Mouse (Mus musculus) cerebellum, adult 2 months (tissue): ENCODE data around the gene Ube2f.

ENCODE experiments used
- CTCF ChIP-seq: fragments of 200-500 bp; IDR thresholded peaks from 2 replicates; pipeline ENCODE4 v1.5.1; 2011; ENCODE audit warnings: low read depth, mild to moderate bottlenecking, control low read depth, low read length, moderate library complexity, borderline replicate concordance; ENCODE audit not compliant: insufficient read depth
- POLR2A ChIP-seq: fragments of 200-500 bp; IDR thresholded peaks from 2 replicates; pipeline ENCODE4 v1.6.1; 2011; ENCODE audit warnings: low read length, control low read depth, borderline replicate concordance; ENCODE audit not compliant: insufficient read depth

GRCm38 (mm10) chr1:91205651-91206050 lies 44.5 kb upstream of the Ube2f start:
- TF ChIP-seq POLR2A (no peak), CTCF (no peak)
